Mouse (Mus musculus) kidney, embryonic 14.5 days (tissue): ENCODE data around the gene Plcl1. TPM values are rescaled to one million over a fixed set of nuclear protein-coding genes. Genes with fewer than 3 reads are reported as not detected.

Experiments used
- ATAC-seq: fragments of 200-750 bp; cut with Nextera tagmentation; 2 replicates; pipeline ENCODE4 v1.8.0; 2017; ENCODE audit warnings: moderate number of reproducible peaks, mild to moderate bottlenecking, moderate TSS enrichment, moderate library complexity; ENCODE audit not compliant: low FRiP score, low TSS enrichment
- H3K27ac ChIP-seq: fragments of 300-500 bp; sonication (generic); 2 replicates; pipeline ENCODE4 v1.5.1; 2014; ENCODE audit warnings: low read depth, mild to moderate bottlenecking, low read length, moderate library complexity, mixed read lengths
- H3K27me3 ChIP-seq: fragments of 300-500 bp; sonication (generic); 2 replicates; pipeline ENCODE4 v1.6.1; 2014; ENCODE audit warnings: mild to moderate bottlenecking, low read length; ENCODE audit not compliant: control insufficient read depth, insufficient read depth
- H3K36me3 ChIP-seq: fragments of 300-500 bp; sonication (generic); 2 replicates; pipeline ENCODE4 v1.6.1; 2014; ENCODE audit warnings: low read length, mixed read lengths; ENCODE audit not compliant: control insufficient read depth, insufficient read depth
- H3K4me1 ChIP-seq: fragments of 300-500 bp; sonication (generic); 2 replicates; pipeline ENCODE4 v1.6.1; 2014; ENCODE audit warnings: low read length, mixed read lengths; ENCODE audit not compliant: control insufficient read depth, insufficient read depth
- H3K4me2 ChIP-seq: fragments of 300-500 bp; sonication (generic); replicated peaks from 2 replicates; pipeline ENCODE4 v1.6.1; 2014; ENCODE audit warnings: low read depth, mild to moderate bottlenecking, low read length
- H3K4me3 ChIP-seq: fragments of 300-500 bp; sonication (generic); 2 replicates; pipeline ENCODE4 v1.5.1; 2014; ENCODE audit warnings: mild to moderate bottlenecking, low read length
- H3K9ac ChIP-seq: fragments of 300-500 bp; sonication (generic); 2 replicates; pipeline ENCODE4 v1.6.1; 2014; ENCODE audit warnings: low read depth, mild to moderate bottlenecking, low read length, moderate library complexity
- H3K9me3 ChIP-seq: fragments of 300-500 bp; sonication (generic); 2 replicates; pipeline ENCODE4 v1.6.1; 2016; ENCODE audit warnings: low read length; ENCODE audit not compliant: control insufficient read depth
- WGBS: fragments of 180-500 bp; shearing (Covaris S2); extraction: QIAGEN DNeasy Blood & Tissue Kit; methylation state at CpG from one replicate; pipeline ENCODE4 v1.1.7; 2014; 5-methylcytosine and 5-hydroxymethylcytosine counted together
- polyA plus RNA-seq: library from polyadenylated mRNA; unstranded; fragments of >200 nt; fragmentation: Nextera tagmentation; extraction: Ambion mirVana; gene quantifications from 2 replicates; pipeline ENCODE4 v1.2.1, GENCODE M21; 2014

Plcl1 gene
- polyA plus RNA-seq, 1 experiment from 2014 or later, result 5.7 TPM

GRCm38 (mm10) chr1:55700016-55700415 lies 294.3 kb downstream of the Plcl1 start:
- H3K9ac ChIP-seq, result no peak overlapping the region
- 88% methylated on average over 1 of the region's 1 CpGs for WGBS
- H3K27me3 ChIP-seq, result no peaks in the 10 kb centered on the region
- no peaks in the 10 kb centered on the region for H3K4me1 ChIP-seq
- no peak for ATAC-seq
- no peaks in the 10 kb centered on the region for H3K9me3 ChIP-seq
- H3K36me3 ChIP-seq, result no peaks in the 10 kb centered on the region
- no peak overlapping the region for H3K4me3 ChIP-seq
- H3K27ac ChIP-seq, result no peak overlapping the region
- no peak overlapping the region for H3K4me2 ChIP-seq

GRCm38 (mm10) chr1:55700726-55701125 lies 295.0 kb downstream of the Plcl1 start:
- Histone ChIP-seq H3K9me3 (no peaks in the 10 kb centered on the region), H3K4me3 (no peak overlapping the region), H3K36me3 (no peaks in the 10 kb centered on the region), H3K27me3 (no peaks in the 10 kb centered on the region), H3K4me2 (no peak overlapping the region), H3K9ac (no peak overlapping the region), H3K27ac (no peak overlapping the region), H3K4me1 (no peaks in the 10 kb centered on the region)
- 81% methylated on average over 6 of the region's 6 CpGs for WGBS
- ATAC-seq, result no peak

GRCm38 (mm10) chr1:55701601-55702000 lies 295.9 kb downstream of the Plcl1 start:
- H3K4me2 ChIP-seq, result no peak overlapping the region
- ATAC-seq, result no peak
- no peaks in the 10 kb centered on the region for H3K9me3 ChIP-seq
- WGBS, result 93% methylated on average over 6 of the region's 6 CpGs
- H3K9ac ChIP-seq, result no peak overlapping the region
- H3K36me3 ChIP-seq, result no peaks in the 10 kb centered on the region
- H3K4me3 ChIP-seq, result no peak overlapping the region
- no peaks in the 10 kb centered on the region for H3K27me3 ChIP-seq
- no peak overlapping the region for H3K27ac ChIP-seq
- H3K4me1 ChIP-seq, result no peaks in the 10 kb centered on the region

DNA sequence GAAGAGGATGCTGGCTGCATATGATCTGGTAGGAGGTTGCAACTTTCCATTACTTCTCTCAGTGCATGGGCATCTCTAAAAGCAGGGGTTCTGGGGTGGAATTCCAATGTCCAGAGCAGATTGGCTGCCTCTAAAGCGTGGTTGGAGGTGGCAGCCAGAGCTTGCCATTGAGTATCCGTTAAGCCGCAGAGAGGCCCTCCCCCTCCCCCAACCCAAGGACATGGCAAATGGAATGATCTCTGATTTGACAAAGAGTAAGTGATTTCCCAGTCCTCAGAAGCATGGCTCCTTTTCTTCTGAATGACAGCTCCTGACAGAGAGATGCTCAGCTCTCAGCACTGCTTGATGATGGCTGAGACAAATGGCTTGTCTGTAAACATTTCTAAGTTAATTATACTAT lies 296.4 kb downstream of the Plcl1 start:
- 71% methylated on average over 3 of the region's 3 CpGs for WGBS
- ATAC-seq, result no peak
- no peaks in the 10 kb centered on the region for H3K27me3 ChIP-seq
- no peak overlapping the region for H3K9ac ChIP-seq
- H3K9me3 ChIP-seq, result no peaks in the 10 kb centered on the region
- no peak overlapping the region for H3K4me2 ChIP-seq
- no peaks in the 10 kb centered on the region for H3K36me3 ChIP-seq
- no peaks in the 10 kb centered on the region for H3K4me1 ChIP-seq
- no peak overlapping the region for H3K27ac ChIP-seq
- H3K4me3 ChIP-seq, result no peak overlapping the region

- H3K4me2 ChIP-seq, result no peak overlapping the region
These were observed 299.0 kb downstream of the Plcl1 start for GRCm38 (mm10) chr1:55704707-55705106.

DNA sequence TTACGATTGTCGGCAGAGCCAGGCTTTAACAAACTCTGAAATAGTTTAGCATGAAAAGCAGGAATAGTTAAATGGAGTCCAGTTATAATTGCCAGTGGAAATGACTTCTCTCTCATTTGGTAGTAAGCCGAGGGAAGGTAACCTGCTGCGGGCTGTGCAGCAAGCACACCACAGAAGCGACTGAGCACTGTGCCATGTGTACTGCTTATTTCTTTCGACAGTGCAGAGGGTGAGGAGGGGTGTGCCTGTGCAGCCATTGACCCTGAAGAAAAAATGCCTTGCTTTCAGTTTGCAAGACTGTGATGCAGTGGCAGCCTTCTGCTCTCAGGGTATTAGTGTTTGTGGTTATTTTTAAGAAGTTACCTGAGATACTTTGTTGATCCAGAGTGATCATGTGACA lies 299.5 kb downstream of the Plcl1 start:
- H3K27ac ChIP-seq, result no peak overlapping the region
- no peaks in the 10 kb centered on the region for H3K36me3 ChIP-seq
- no peaks in the 10 kb centered on the region for H3K9me3 ChIP-seq
- no peaks in the 10 kb centered on the region for H3K4me1 ChIP-seq
- 73% methylated on average over 6 of the region's 6 CpGs for WGBS
- ATAC-seq, result no peak
- H3K27me3 ChIP-seq, result no peaks in the 10 kb centered on the region
- H3K4me2 ChIP-seq, result no peak overlapping the region
- H3K4me3 ChIP-seq, result no peak overlapping the region
- no peak overlapping the region for H3K9ac ChIP-seq

More at GRCm38 (mm10) chr1:55704707-55705106, 299.0 kb downstream of the Plcl1 start:
- no peaks in the 10 kb centered on the region for H3K36me3 ChIP-seq
- no peaks in the 10 kb centered on the region for H3K9me3 ChIP-seq
- 76% methylated on average over 2 of the region's 2 CpGs for WGBS
- ATAC-seq, result no peak
- no peak overlapping the region for H3K9ac ChIP-seq
- H3K27me3 ChIP-seq, result no peaks in the 10 kb centered on the region
- H3K4me1 ChIP-seq, result no peaks in the 10 kb centered on the region
- no peak overlapping the region for H3K27ac ChIP-seq
- no peak overlapping the region for H3K4me3 ChIP-seq

DNA sequence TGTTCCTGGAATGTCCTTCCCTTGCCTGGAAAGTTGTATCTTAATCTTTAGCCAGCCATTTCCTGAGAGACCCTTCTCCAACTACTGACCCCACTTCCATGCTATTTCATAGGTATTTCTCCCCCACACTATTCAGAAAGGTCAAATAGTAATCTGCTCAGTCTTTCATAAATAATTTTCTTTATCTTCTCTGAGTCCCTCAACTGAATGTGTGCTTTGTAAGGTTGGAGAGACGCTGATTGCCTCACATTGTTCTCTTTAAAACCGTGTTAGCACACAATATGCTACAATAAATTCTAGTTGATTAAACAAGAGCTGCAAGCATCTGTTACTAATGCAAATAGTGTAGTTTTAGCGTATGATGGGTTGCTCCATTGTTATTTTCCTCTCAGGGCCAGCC lies 300.0 kb downstream of the Plcl1 start:
- Histone ChIP-seq H3K9me3 (no peaks in the 10 kb centered on the region), H3K27ac (no peak overlapping the region), H3K9ac (no peak overlapping the region), H3K36me3 (no peaks in the 10 kb centered on the region), H3K4me3 (no peak overlapping the region), H3K27me3 (no peaks in the 10 kb centered on the region), H3K4me2 (no peak overlapping the region), H3K4me1 (no peaks in the 10 kb centered on the region)
- 74% methylated on average over 3 of the region's 3 CpGs for WGBS
- ATAC-seq, result no peak

DNA sequence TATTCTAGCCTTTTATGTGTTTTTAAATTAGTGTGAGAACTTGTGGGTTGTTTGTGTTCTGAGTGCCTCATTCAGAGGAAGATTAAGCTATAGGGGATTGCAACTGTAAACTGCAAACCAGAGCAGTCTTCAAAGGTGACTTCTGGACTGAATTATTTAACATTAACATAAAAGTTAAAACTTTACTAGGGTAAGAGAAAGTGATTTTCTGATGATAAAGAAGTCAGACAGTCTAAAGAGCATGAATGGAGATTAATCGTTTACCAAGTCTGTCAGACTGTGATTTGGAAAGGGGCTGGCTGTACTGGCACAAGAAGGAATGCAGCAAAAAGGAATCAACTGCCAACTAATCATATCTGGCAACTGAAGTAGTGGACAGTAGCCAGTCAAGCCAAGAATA lies 301.2 kb downstream of the Plcl1 start:
- ATAC-seq, result peak; percentile 49; the same call in 1 of the 2 replicates
- no peak overlapping the region for H3K4me2 ChIP-seq
- H3K4me1 ChIP-seq, result no peaks in the 10 kb centered on the region
- 63% methylated on average over 1 of the region's 1 CpGs for whole genome bisulfite sequencing
- peak overlapping the region; percentile 71 for H3K27ac ChIP-seq
- H3K9ac ChIP-seq, result no peak overlapping the region
- no peaks in the 10 kb centered on the region for H3K36me3 ChIP-seq
- H3K9me3 ChIP-seq, result no peaks in the 10 kb centered on the region
- H3K27me3 ChIP-seq, result no peaks in the 10 kb centered on the region
- H3K4me3 ChIP-seq, result no peak overlapping the region

- Histone ChIP-seq H3K36me3 (no peaks in the 10 kb centered on the region), H3K9ac (no peak overlapping the region), H3K4me3 (no peak overlapping the region), H3K4me1 (no peaks in the 10 kb centered on the region), H3K27ac (no peak overlapping the region), H3K9me3 (no peaks in the 10 kb centered on the region), H3K27me3 (no peaks in the 10 kb centered on the region), H3K4me2 (no peak overlapping the region)
- no peak for ATAC-seq
- 86% methylated on average over 4 of the region's 4 CpGs for WGBS
These were observed 311.6 kb downstream of the Plcl1 start for GRCm38 (mm10) chr1:55717283-55717803.
